Mouse (Mus musculus) left cerebral cortex, postnatal 36 days (tissue): Measurements from ENCODE around the gene Tm4sf4. TPM values are rescaled to one million over a fixed set of nuclear protein-coding genes. Genes with fewer than 3 reads are reported as not detected.

Experiments used
- DNase-seq, 2 experiments: peaks; one replicate each; pipeline ENCODE4 v3.0.0; 2021 to 2022; ENCODE audit warnings: low spot score in 2 of 2, mixed read lengths in 1 of 2
- intact Hi-C: fragments of 180-260 bp; cut with DNase I; formaldehyde crosslinking; loops from one replicate; pipeline ENCODE4 v1.15.1; 2025
- total RNA-seq, 2 experiments: library from RNA; stranded (reverse); gene quantifications; 2 replicates each; pipeline ENCODE4 v1.2.3; 2021

Tm4sf4 gene
- total RNA-seq = not detected

DNA sequence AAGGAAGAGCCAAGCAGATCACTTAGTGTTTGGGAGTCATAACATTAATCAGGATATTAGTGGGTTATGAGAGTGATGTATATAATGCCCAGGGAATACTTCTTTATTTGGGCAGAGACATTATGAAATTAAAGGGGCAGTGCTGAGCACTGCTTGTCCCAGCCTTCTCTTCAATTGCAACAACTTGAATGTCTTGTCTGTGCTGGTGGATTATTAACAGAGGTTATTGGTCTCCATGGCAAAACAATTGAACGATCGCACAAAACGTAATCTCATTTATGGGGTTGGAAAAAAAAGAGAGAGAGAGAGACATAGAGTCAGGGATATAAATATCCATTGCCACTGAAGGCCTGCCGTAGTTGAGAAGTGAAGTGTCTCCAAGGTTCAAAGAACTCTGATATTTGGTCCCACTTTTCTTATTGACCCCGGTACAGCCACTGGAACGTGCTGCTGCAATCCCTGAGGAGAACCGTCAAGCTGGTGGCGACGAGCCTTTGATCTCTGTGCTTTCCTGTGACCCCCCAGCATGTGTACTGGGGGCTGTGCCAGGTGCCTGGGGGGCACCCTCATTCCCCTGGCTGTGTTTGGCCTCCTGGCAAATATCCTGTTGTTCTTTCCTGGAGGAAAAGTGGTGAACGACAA lies at the start of gene Tm4sf4:
Gene Tm4sf4, plus strand, starts transcription at position 226 of the 642 bp plus-strand sequence.
- intact Hi-C loops = no loop called here
- no peak for DNase-seq

DNA sequence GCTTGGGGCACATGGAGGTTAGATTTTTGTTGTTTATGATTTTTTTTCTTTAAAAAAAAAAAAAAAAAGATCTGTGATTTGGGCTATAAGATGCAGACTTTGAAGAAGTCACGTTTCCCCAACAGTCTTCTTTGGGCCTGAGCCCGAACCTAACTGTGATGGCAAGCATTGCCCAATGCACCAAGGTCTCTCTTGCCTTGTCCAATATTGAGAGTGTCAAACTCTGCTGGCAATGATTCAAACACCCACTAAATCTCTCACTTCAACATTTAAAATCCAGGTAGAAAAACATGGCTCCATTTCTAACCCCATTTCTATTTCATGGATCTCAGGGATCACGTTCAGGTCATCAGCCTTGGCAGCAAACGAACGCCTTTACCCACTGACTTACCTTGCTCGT lies 38.7 kb upstream of the Tm4sf4 start:
- intact Hi-C loops = no loop called here
- no peak for DNase-seq

DNA sequence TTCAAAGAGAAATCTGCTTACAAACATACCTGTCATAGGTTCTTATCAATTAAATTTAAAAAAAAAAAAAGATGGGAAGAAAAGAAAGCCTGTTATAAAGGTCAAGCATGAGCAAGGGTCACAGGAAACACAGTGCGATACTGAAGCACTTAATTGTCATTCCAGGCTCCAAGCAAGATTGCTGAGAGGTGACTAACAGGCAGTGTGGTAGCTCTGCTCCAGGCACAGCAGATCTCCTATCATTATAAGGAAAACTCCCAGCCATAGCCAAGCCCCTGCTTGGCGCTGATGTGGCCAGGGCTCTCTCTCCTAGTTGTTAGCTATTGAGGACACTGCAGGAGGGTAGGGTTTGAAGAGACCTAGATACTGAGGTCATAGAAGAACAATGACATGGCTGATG lies 38.2 kb upstream of the Tm4sf4 start:
- no peak for DNase-seq
- intact Hi-C loops = no loop called here

DNA sequence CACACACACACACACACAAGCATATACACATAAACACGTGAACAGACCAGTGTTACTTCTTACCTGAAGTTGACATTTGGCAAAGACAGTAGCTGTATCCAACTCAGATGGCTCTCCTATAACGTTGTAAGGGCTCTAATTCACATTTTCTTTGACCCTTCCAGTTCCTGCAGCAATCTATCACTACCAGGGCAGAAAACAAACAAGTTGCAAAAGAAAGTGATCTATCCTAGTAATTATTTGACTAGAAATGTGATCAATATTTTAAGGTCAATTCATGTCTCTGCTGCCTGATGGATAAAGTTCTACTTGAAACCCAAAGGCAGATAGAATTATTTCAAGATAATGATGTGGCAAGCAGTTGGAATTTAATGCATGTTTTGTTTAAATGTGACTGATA lies 37.5 kb upstream of the Tm4sf4 start:
- DNase-seq = no peak
- intact Hi-C loops = no loop called here

DNA sequence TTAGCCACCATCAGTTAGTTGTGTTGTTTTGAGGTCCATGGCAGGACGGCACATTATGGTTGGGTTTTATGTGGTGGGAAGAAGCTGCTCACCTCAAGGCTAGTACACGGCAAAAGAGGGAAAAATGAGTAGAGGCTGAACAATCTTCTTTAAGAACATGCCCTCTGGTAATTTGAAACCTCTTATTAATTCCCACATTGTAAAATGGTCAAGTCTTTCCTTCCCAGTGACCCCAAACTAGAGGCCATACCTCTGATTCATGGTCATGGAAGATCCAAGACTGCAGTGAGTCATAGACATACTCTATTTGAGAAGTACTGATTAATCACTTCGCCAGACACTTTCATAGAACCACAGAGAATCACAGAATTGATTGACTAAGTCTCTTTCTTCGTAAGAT lies 13.6 kb upstream of the Tm4sf4 start:
- intact Hi-C loops = no loop called here

DNA sequence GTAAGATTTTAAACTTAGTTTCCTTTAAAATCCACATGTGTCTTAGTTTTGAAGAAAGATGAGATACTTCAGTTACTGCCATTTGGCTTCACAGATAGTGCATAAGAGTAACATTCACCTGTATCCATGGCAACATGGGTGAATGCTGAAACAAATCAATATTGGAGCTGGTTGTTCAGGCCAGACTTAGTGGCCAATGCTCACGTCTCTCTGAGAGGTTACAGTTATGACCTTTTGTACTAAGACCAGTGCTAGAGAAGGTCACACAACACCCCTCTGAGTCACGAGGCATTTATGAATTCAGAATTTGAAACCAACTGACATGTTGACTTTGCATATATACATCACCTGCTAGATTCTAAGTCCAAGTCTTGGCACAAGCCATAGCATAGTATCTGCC lies 4.9 kb upstream of the Tm4sf4 start:
- no peak for DNase-seq
- intact Hi-C loops = no loop called here

More for the DNA sequence above, 13.6 kb upstream of the Tm4sf4 start:
- DNase-seq = no peak

DNA sequence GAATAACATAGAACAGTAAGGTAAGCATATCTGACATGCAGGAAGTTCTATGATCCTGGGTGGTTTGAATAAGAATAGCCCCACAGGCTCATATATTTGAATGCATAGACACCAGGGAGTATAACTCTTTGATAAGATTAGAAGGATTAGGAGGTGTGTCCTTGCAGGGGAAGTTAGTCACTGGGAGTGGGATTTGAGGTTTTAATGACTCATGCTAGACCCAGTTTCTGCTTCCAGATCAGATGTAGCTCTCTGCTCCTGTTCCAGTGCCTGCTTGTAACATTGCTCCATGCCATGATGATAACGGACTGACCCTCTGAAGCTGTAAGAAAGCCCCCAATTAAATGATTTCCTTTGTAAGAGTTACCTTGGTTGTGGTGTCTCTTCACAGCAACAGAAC lies 4.5 kb upstream of the Tm4sf4 start:
- intact Hi-C loops = no loop called here
- no peak for DNase-seq

DNA sequence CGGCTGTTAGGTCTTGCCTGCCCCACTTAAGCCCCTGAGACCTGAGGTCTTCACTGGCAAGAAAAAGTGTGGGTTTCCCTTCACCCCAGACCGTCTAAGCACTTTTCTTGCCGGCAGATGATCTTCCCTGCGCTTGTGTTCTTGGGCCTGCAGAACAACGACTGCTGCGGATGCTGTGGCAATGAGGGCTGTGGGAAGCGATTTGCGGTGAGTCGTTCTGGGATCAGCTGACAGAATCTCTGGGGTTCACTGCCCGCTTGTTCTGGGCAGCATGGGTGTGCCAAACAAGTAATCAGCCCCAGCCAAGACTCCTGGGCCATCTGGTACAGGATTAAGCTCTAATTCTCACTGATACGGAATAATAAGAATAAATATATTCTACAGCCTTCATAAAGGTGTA lies 1.2 kb downstream of the Tm4sf4 start:
- intact Hi-C loops = no loop called here
- no peak for DNase-seq

DNA sequence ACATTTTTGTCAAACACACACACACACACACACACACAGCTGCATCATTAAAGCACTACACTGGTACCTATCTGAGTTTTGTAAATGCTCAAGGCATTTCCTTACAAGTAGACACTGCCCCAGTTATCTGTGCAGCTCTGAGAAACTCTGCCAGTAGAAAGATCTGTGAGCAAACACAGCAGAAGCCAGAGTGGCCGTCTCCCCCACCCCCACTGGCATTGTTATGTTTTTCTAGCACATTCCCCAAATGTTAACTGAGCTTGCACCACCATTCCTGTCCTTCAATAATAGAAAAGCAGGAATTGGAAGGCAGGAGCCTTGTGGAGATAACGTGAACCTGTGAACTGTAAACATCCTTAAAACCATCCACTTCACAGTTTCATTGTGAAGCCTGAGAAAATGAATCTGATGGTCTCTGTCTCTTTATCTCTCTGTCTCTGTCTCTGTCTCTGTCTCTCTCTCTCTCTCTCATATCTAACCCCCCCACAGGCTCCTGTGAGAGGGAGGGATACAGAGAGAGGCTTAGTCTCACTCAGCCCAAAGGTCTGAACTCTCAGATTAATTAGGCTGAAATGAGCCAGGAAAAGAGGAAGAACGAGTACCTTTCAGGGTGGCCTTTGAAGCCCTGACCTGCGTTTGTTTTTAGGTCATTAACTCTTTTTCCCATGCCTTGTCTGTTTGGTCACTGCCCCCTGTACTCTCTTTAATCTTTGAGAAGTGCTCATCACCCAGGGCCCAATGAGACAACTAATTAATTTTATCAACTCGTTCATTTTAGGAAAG lies 3.8 kb downstream of the Tm4sf4 start:
- intact Hi-C loops = loop anchor here (1.0 kb wide), 1 partner anchor 162 kb away; no protein-coding TSS in a partner anchor
- DNase-seq = no peak

DNA sequence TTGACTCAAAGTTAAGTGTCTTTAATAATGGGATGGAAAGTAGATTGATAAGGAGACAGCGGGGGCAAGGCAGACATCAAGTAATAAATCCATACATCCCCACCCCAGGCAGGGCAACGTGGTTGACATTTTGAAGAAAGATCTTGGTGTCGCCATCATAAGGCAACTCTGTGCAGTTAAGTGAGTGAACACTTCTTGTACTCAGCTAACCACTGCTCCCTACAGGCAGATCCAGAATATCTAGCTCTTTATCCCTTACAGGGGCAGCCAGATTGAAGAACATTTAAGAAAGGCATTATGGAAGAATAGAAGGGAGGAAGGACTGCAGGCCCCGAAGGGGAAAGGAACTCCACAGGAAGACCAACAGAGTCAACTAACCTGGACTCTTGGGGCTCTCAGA lies 4.4 kb downstream of the Tm4sf4 start:
- no peak for DNase-seq
- intact Hi-C loops = loop anchor here (1.0 kb wide), 1 partner anchor 162 kb away; no protein-coding TSS in a partner anchor

DNA sequence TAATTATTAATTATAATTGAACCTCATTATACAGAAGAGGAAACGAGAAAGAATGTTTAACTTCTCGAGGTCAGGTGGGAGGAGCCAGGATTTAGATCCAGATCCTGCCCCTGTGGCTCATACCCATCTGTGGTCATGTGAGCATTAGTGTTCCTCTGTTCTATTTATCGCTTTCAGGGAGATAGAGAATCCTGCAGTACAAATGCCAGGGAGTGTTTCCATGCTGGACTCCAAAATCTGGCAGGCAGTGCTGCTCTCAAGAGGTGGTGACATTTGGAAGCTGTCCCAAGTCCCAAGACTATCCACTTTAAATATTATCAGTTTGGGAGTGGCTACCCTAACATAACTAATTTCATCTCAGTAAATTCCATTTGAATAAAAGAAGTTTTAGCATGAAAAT lies 6.6 kb downstream of the Tm4sf4 start:
- no peak for DNase-seq
- intact Hi-C loops = no loop called here

DNA sequence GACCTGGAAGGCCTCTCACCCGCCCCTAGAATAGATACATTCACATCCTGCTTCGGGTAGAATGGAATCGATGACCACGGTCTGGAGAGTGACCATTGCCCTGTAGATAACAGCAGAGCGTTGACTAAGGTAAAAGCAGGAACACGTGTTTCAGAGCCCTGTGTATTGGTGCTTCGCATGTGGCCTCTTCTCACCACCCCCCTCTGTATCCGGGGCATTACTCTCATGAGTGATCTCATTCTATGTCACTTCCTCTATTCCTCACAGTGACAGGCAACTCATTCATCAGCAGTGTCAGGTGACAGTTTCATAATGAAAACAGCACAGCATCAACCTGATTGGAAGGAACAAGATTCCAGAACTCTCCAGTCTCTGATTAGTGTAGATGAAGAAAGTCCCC lies 10.2 kb downstream of the Tm4sf4 start:
- intact Hi-C loops = no loop called here
- no peak for DNase-seq

DNA sequence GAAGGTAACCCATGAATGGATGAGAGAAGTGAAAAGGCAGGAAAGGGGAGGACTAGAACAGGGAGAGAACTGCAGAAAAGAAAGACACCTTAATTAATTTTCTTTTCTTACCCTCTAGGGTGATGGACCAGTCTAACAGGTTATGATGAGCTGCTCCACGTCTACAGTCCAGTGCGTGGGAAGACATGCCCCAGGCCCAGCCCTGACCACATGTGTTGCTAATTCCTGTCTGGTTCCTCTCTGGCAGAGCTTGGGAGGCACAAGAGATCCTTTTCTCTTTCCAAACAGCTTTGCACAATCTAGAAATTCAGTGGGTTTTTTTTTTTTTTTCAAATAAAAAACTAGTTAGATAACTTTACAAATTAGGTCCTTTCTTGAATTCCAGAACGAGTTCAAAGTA lies 15.8 kb downstream of the Tm4sf4 start:
- no peak for DNase-seq
- intact Hi-C loops = no loop called here

DNA sequence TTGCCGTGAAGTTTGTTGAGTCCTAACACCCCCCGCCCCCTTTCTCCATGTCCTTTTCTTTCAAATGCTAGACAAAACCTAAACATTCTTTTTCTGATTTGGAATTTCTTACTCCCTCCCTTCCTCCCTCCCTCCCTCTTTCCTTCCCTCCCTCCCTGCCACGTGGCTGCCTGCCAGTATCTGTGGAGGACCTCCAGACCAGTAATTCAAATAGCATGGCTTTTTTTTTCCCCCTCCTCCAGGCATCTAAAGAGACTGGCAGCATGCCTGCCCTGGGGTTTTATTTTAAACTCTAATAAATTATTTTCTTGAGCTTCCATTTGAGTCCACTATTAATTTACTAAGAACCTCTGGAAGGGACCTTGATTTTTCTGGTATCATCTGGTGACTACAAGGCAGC lies 20.6 kb downstream of the Tm4sf4 start:
- no peak for DNase-seq
- intact Hi-C loops = no loop called here

DNA sequence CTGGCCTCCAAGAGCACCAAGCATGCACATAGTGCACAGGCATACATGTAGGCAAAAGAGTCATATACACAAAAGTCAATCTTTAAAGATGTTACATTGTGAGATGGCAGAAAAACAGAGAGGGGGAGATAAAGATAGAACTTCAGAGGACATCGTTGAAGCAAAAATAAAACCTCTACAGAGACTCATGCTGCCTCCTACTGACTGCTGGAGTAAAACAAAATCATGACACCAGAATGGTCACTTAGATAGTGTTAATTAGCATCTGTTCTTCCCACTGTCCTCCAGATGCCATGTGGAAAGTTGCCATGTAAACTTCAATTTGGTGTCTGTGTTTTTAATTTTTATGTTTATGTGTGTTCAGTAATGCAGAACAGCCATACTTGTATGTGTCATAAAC lies 22.8 kb downstream of the Tm4sf4 start:
- DNase-seq = no peak
- intact Hi-C loops = loop anchor here (1.0 kb wide), 1 partner anchor 180 kb away; no protein-coding TSS in a partner anchor

DNA sequence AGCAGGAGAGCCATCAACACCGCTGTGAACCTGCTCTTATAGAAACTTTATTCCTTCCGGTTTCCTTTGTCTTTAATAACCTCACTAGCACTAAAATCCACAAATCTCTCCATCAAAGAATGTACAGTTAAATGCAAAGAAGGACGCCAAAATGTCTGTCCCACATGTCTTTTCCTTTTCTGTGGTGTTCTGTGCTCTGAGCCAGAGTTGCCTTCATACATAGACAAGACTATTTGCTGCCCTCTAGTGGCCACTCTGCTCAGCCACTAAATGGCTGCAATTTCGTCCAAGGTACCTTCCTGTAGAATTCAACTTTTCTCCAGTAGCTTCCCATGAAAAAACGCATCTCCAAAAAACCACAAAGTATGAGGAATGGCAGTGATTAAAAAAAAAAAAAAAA lies 23.3 kb downstream of the Tm4sf4 start:
- peak; percentile 38 to 54 for DNase-seq
- intact Hi-C loops = loop anchor here (1.0 kb wide), 1 partner anchor 180 kb away; no protein-coding TSS in a partner anchor

DNA sequence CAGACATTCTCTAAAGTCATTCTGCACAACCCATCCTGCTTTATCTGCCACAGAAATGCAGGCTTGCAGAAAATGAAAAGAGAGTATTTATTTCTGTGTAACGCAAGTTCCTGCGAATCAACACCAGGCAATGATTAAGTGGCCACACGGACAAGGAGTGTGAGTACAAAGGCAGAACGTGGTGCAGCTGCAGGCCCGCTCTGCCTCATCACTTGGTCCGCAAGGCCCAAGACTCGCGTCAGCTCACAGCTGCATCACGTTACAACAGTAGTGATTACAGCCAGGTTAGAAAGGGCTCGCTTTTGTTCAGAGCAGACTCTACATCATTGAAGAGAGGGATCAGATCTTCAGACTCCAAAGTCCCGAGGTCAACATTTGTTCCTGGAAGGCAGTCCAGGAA lies 33.5 kb downstream of the Tm4sf4 start:
- no peak for DNase-seq
- intact Hi-C loops = no loop called here

DNA sequence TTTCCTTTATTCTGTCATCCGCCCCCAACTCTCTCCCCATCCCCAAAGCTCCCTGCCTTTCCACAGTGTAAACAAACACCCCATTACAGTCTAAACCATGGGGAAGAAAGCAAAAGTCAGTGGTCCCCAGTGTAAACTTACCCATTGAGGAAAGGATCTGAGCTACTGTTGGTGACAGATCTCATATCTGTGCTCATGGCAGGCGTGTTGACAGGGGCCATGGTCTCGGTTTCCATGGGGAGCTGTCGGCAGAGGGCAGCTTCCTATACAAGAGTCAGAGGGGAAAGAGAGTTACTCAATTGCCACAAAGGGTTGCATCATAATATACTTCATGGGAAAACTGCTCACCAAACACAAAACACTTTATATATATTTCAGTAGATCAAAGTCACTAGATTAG lies 38.2 kb downstream of the Tm4sf4 start:
- intact Hi-C loops = no loop called here
- DNase-seq = no peak

DNA sequence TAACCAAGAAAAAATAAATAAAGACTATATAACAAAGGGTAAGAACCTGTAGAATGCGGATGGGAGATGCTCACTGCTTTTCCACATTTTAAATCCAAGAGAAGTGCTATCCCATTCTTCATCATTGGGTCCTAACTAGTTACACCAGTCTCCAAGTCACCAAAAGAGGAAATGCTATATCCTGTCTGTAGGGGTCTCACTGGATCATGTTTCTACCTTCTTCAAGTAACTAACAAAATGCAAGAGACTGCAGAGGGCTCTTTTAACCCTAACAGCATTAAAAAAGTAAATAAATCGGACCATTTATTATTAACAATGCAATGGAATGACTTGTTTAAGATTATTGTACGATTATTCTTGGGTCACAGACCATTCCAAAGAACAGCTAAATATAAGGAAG lies 41.2 kb downstream of the Tm4sf4 start:
- intact Hi-C loops = no loop called here

DNA sequence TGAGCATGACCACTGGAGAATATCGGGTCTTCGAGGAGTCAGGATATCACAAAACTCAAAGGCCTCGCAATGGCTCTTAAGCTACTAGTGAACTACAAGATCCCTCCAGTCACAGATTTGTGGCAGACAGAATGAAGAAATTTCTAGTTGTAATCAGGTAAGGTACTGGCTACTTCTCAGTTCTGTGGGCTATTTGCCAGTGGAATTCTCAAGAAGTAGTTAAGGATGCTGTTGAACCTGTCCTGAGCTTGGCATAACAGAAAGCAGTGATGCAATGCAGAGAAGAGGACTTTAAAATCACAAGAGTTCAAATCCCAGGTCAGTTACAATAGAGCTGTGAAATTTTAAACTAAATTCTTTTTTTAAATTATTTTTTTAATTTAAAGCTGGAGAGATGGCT lies 44.2 kb downstream of the Tm4sf4 start:
- intact Hi-C loops = no loop called here
- no peak for DNase-seq

More for the DNA sequence above, 41.2 kb downstream of the Tm4sf4 start:
- DNase-seq = no peak

DNA sequence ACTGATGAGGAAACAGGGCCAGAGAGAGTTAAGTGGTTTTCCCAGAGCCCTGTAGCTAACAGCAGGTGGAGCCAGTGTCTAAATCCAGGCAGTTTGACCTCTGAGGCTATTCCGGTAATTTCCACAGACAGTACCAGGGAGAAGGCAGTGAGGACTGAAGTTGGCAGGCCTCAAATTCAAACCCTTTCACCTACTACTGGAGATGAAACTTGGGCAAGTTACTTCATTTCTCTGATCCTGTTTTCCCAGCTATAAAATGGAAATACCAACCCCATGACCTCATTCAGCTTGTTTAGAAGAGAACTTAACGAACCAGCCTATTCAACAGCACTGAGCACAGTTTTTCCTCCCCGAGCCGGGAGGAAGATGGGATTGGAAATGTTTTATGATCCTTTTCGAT lies 45.2 kb downstream of the Tm4sf4 start:
- DNase-seq = peak in 1 of 2 experiments; percentile 14
- intact Hi-C loops = loop anchor here (2.0 to 5.0 kb wide), 2 partner anchors 37 to 154 kb away; no protein-coding TSS in a partner anchor
